Mouse (Mus musculus) left cerebral cortex, postnatal 10 days (tissue): Measurements from ENCODE around the gene Hist1h4a. TPM values are rescaled to one million over a fixed set of nuclear protein-coding genes. Genes with fewer than 3 reads are reported as not detected.
"Not testable (repeated sequence)": the region's sequence is repeated elsewhere in the genome, so short reads cannot be mapped to it uniquely, and the experiment has no call there.

Experiments used
- DNase-seq, 2 experiments: peaks; one replicate each; pipeline ENCODE4 v3.0.0; 2021 to 2022; ENCODE audit warnings: low spot score in 2 of 2, mixed read lengths in 1 of 2; ENCODE audit errors: extremely low spot score in 1 of 2
- intact Hi-C: fragments of 180-260 bp; cut with DNase I; formaldehyde crosslinking; loops from one replicate; pipeline ENCODE4 v1.15.1; 2025
- total RNA-seq, 2 experiments: library from RNA; stranded (reverse); gene quantifications; 2 replicates each; pipeline ENCODE4 v1.2.3; 2021

Hist1h4a gene
- total RNA-seq, 2 experiments from 2014 or later = 77.4 to 83.3 TPM

GRCm38 (mm10) chr13:23746201-23747080, 14.6 kb downstream of the Hist1h4a start, which contains the start of gene Hist1h2bb:
Gene Hist1h2bb, plus strand, starts transcription at chr13:23746734.
- peak; percentile 72 to 85 for DNase-seq
- intact Hi-C loops = not testable (repeated sequence)

DNA sequence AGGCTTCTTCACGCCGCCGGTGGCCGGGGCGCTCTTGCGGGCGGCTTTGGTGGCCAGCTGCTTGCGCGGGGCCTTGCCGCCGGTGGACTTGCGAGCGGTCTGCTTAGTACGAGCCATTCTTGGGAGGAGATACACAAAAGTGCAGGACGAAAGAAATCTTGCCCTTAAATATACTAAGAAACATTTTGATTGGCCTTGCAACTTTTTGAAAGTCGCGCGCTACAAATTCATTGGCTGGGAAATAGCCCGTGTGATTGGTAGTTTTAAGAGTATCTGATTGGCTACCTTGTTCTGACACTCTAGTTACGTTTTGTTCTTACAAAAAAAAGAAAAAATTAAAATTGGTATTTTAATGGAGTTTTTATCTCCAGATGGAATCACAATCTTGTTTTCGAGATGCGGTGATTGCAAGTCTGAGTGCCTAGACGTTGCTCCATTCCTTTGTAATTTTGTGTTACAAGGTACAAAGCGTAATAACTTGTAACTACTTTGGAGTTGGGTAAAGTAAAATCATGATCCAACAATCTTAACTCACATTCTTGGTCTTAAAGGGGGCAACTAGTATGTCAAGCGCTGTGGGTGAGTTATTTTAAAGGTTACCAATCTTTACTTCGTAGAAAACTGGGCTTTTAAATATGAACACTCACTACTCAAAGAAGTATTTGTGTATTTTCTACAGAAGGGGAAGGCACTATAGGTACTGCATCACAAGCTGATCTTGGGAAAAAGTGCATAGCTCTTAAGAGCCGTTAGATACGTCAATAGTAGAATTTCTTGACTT, 15.5 kb downstream of the Hist1h4a start, which contains the start of gene Hist1h3c:
TSS of gene Hist1h3c (minus strand) at position 222 of the 781 bp plus-strand sequence.
- intact Hi-C loops = no loop called here
- peak; percentile 88 to 92 for DNase-seq

DNA sequence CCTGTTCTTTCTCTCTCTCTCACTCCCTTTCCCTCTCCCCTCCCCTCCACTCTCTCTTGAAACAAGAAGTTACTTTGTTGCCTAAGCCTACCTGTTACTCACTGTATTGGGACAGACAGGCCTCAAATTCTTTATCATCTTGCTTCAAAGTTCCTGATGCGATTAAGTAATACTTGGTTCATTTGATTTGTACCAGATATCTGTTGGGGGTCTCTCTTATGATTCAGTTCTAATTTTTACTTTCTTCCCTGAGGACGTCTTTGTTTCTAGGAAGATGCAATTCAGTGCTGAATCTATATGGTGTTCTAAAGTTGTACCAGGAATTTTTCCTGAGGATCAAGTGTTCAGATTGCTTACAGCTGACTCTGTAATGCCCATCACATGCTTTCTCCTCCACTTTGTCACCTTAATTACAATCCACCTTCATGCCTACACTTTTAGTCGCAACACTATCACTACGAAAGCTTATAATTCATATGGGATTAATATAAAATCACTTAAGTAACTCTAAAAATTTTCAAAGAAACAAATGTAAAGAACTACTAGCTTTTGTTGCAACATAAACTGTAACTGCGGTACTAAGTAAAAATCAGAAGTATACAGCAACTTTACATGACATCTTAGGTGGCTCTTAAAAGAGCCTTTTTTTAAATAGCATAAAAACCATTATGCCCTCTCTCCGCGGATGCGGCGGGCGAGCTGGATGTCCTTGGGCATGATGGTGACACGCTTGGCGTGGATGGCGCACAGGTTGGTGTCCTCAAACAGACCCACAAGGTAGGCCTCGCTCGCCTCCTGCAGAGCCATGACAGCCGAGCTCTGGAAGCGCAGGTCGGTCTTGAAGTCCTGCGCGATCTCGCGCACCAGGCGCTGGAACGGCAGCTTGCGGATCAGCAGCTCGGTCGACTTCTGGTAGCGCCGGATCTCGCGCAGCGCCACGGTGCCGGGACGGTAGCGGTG, 16.3 kb downstream of the Hist1h4a start:
- intact Hi-C loops = no loop called here
- no peak for DNase-seq

GRCm38 (mm10) chr13:23743963-23744362, 17.1 kb downstream of the Hist1h4a start:
- DNase-seq = no peak
- intact Hi-C loops = no loop called here

GRCm38 (mm10) chr13:23743215-23743614, 17.8 kb downstream of the Hist1h4a start:
- DNase-seq = no peak
- intact Hi-C loops = no loop called here

DNA sequence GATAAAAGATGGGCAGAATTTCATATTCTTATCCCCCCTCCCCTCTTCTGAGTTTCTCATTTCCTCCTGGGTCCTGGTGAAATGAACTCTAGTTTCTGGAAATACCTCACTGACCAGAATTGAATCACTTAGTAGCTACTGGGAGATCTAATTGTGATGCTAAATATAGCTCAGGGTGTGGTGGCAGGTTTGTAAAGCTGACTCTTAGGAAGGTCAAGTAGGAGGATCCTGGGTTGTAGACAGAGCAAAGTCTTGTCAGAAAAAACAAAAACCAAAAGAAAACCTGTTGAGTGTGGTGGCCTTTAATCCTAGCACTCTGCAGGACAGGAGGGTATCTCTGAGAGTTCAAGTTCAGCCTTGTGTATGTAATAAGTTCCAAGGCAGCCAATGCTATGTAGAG, 19.0 kb downstream of the Hist1h4a start:
- intact Hi-C loops = no loop called here
- no peak for DNase-seq

DNA sequence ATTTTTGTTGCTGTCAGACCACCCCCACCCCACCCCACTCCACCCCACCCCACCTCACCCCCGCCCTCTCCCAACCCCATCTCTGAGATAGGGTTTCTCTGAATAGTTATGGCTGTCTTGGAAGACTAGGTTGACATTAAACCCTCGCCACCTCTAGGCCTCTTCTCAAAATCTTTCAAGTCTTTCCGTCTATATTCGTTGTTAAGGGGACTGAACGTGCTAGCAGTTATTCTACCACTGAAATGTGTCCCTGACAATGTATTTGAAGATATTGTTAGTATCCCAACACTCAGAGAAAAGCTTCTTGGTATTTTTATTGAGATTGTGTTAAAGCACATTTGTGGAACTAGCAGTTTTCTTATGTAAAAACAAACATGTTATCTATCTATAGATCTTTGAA, 20.1 kb downstream of the Hist1h4a start:
- intact Hi-C loops = no loop called here
- DNase-seq = no peak

GRCm38 (mm10) chr13:23740256-23740840, 20.7 kb downstream of the Hist1h4a start:
- intact Hi-C loops = no loop called here
- DNase-seq = no peak

DNA sequence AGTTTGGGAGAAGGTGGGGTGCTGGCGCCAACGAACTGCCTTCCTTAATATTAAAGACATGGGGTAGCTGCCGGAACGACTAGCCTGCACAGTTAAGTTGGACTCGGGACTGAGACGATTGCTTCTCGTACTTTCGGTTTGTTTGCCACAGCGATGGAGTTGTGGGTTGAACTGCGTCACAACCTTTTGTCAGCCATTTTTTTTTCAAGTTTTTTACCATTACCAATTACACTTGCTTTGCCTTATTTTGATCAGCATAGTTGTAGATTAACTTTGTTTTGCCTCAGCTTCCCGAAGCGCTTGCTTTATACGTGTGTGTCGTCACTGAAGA, 21.1 kb downstream of the Hist1h4a start:
- intact Hi-C loops = loop anchor here (2.0 to 10.0 kb wide), 3 partner anchors 41 to 1695 kb away; partner anchors contain the start of genes Hist1h2ag, Hist1h2bj, Hist1h4c and Hist1h4d
- no peak for DNase-seq

- DNase-seq = peak; percentile 94 to 96
- intact Hi-C loops = loop anchor here (2.0 to 10.0 kb wide), 3 partner anchors 40 to 1694 kb away; partner anchors contain the start of genes Hist1h2ag, Hist1h2bj, Hist1h4c and Hist1h4d
Measured at GRCm38 (mm10) chr13:23739069-23739921, 21.7 kb downstream of the Hist1h4a start.

DNA sequence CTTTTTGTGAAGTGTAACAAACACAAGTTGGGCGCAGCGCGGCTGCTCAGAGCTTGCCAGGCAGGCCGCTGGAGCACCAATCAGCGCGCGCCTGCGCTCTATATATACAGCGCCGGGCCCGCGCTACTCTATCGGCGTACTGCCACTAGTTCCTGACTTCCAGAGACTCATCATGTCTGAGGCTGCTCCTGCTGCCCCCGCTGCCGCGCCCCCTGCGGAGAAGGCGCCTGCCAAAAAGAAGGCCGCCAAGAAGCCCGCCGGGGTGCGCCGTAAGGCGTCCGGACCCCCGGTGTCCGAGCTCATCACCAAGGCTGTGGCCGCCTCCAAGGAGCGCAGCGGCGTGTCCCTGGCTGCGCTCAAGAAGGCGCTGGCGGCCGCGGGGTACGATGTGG, 22.4 kb downstream of the Hist1h4a start, which contains the start of gene Hist1h1c:
TSS of gene Hist1h1c (plus strand) at position 132 of the 392 bp plus-strand sequence.
- intact Hi-C loops = loop anchor here (2.0 to 10.0 kb wide), 3 partner anchors 40 to 1694 kb away; partner anchors contain the start of genes Hist1h2ag, Hist1h2bj, Hist1h4c and Hist1h4d
- peak; percentile 84 to 94 for DNase-seq

DNA sequence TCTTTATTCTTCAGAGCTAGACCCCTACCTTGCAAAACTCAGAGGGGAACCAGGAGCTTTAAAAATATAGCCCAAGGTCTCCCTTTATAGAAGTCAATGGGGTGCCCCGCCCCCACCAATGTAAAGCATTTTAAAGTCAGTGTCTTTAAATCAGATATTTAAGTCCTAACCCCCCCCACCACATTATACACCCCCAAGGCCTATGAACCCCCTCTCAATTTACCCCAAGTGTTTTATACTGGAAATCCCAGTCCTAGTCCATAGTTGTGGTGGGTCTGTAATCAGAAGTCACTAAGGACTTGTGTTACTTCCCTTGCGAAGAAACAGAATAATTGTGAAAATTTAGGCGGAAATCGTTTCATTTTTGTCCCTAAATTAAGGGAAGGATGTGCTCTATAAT, 23.0 kb downstream of the Hist1h4a start:
- intact Hi-C loops = loop anchor here (2.0 to 10.0 kb wide), 3 partner anchors 39 to 1693 kb away; partner anchors contain the start of genes Hist1h2ag, Hist1h2bj, Hist1h4c and Hist1h4d
- peak in 1 of 2 experiments; percentile 33 for DNase-seq

DNA sequence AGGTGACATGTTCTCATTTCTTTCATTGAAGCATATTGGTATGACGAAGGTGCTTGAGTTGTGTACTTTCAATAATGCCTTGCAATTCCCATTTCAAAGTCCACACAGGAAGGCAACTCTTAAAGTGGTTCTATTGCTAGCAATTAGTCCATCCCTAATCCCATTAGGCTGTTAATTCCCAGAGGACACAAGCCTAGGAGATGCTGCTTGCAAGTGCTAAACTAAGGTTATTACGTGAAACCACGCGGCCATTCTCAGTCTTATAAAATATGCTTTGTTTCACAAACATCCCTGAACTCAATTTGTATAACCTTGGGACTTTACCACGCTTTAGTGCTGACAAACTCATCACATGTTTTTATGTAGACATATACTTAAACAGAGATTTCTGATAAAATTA, 23.9 kb downstream of the Hist1h4a start:
- intact Hi-C loops = loop anchor here (5.0 to 10.0 kb wide), 2 partner anchors 155 to 1692 kb away; partner anchors contain the start of genes Hist1h2ag, Hist1h2bj, Hist1h4d and Hist1h4i
- DNase-seq = no peak

DNA sequence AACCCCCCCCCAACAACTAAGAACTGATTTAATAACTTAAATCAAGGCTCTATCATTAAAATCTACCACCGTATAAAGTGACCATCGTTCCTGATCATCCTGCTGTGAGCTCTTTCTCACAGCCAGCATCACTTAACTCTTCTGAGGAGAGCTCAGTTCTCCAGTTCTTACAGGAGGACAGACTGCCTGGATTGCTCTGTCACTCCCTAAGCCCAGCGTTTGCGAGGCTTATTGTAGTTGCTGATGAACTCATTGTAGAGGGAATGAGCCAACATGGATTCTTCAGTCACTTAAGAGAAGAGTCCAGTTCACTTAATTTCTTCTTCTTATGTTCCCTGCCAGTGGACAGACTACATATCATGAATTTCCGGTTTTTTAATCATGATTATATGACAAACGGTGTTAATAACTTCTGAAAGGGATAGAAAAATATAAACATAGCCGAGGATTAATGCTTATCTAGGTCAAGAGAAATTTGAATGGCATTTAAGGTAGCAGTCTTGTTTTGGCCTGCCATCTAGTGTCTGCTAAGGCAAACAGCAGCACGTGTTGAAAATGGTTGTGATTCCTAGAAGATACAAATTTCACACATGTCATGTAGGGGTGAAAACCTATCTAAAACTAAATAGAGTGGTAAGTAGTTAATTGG, 28.8 kb downstream of the Hist1h4a start:
- no peak for DNase-seq
- intact Hi-C loops = loop anchor here (1.0 to 10.0 kb wide), 2 partner anchors 31 to 1687 kb away; partner anchors contain the start of genes Hist1h2ag, Hist1h2bj and Hist1h4i

DNA sequence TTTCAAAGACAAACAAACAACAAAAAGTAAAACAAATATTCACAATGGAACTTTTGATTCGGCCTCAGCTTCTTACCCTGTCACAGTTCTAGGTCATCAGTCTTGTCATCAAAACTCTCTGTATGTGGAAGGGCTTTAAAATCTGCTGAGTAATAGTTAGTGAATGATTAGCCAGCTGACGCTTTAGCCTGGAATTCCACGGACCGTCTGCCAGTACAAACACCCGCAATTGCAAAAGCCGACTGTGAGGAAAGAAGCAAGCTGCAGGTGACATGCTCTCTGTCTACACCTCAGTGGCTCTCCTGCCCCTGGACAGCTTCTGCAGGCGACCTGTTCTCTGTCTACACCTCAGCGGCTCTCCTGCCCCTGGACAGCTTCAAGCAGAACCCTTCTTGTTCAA, 30.6 kb downstream of the Hist1h4a start:
- intact Hi-C loops = loop anchor here (10.0 kb wide), 1 partner anchor 1686 kb away; the partner anchor contains the start of genes Hist1h2ag, Hist1h2bj and Hist1h4i

DNA sequence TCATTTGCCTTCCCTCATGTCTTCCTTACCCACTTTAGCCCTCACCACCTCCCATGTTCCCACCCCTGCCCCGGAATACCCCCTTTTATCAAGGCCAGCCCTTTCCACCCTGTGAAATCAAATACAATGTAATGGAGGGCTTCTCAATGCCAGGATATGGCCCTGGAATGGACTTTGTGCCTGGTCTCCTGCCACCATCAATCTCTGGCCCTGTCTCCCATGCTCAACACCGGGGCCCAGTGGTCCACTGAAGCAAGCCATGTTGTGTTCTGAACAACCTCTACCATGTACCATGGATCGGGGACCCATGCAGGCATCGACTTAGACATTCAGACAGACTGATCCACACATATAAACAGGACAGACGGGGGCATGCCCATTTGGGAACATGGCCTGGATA, 31.3 kb downstream of the Hist1h4a start:
- no peak for DNase-seq
- intact Hi-C loops = loop anchor here (10.0 kb wide), 1 partner anchor 1685 kb away; the partner anchor contains the start of genes Hist1h2ag, Hist1h2bj and Hist1h4i

More for the DNA sequence above, 30.6 kb downstream of the Hist1h4a start:
- no peak for DNase-seq
